Mouse (Mus musculus) MEL-GATA-1-ER (cell line): ENCODE results near the gene Lyz1.
"Not testable (repeated sequence)": the region's sequence is repeated elsewhere in the genome, so short reads cannot be mapped to it uniquely, and the experiment has no call there.

Experiments used
- DNase-seq: peaks from one replicate; pipeline ENCODE4 v3.0.0-alpha.2; 2012; ENCODE audit warnings: low read depth; ENCODE audit errors: extremely low read depth

The Lyz1 gene

DNA sequence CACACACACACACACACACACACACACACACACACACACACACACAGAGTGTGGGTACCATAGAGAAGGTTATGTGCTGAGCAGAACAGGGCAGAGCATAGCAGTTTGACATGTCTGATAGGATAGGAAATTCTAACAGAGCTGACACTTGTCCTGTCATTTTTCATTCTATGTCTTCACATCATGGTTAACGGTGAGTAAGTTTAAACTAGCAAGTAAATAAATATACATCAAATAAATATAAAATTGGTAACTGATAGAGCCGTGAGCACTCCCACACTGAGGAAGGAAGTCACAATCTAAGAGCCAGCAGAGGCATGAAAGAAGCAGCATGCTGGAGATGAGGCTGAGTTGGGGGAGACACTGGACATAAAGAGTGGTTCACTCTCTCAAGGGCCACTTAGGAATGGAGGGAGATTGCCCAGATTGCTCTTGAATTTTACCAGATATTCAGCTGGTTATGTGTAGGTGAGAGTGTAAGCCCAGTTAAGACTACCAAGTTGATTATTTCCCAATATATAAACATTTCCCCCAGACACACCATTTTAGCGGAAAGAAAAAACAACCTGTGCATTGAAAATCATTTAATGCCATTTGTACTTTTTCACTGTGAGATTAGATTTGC is 5.3 kb downstream of the Lyz1 start:
- no peak for DNase-seq

DNA sequence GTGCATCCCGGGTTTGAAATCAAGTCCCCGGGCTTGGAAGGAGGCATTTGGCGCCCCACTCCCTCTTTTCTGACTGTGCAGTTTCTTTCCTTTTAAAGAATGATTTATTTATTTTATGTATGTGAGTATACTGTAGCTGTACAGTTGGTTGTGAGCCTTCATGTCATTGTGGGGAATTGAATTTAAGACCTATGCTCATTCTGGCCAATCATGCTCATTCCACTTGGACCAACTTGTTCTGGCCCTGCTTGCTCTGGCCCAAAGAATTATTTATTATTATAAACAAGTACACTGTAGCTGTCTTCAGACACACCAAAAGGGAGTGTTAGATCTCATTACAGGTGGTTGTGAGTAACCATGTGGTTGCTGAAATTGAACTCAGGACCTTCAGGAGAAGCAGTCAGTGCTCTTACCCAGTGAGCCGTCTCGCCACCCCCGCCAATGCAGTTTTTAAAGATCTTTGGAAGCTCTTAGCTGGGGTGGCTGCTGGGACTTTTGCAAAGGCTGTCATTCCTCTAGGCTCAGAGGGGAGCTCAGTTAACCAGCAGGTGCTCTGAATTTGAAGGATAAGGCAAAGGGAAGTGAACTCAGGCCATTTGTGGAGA is 6.2 kb downstream of the Lyz1 start:
- no peak for DNase-seq

GRCm38 (mm10) chr10:117285584-117285983 is 7.1 kb downstream of the Lyz1 start:
- DNase-seq, result not testable (repeated sequence)

DNA sequence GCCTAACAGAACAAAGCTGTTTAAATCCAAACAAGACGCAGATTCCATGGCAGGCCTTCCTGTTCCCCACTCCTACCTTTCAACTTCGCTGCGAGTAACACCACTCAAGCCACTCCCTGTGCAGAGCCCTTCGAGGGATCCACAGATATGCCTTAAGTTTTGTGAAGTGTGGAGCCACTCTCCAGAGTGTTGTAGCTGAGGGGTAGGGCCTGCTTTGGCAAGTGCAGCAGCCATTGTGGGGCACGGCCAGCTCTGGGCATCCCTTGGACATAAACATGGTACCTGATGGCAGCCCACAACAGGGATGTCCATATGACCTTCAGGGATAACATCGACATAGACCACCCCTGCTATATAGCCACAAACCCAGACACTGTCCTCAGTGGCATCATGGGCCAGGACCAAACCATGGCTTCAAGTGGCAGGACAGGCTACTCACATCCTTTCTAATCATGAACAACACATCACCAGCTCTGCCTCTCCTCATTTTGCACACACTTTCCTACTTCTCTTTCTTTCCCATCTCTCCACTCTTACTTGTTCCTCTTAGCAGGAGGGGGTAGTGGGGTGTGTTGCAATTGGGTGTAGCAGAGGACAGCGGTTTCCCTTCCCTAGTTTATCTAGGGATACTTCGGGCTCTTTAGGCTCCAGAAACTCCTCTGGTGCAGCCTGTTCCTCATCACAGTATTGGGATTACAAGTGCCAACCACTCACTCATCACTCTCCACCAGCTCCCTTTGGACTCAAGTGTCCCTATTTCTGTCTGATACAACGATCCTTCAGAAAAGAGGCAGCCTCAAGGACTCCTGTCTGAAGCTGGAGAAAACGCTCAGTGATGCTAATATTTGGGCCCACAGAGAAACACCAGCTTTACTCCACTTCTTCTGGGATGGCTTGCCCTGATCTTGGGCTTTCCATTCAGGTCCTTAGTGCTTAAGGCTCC is 7.8 kb downstream of the Lyz1 start:
- DNase-seq, result no peak

GRCm38 (mm10) chr10:117283871-117284577 is 8.6 kb downstream of the Lyz1 start:
- DNase-seq, result no peak

- DNase-seq, result not testable (repeated sequence)
These were observed 9.5 kb downstream of the Lyz1 start for GRCm38 (mm10) chr10:117283196-117283595.

DNA sequence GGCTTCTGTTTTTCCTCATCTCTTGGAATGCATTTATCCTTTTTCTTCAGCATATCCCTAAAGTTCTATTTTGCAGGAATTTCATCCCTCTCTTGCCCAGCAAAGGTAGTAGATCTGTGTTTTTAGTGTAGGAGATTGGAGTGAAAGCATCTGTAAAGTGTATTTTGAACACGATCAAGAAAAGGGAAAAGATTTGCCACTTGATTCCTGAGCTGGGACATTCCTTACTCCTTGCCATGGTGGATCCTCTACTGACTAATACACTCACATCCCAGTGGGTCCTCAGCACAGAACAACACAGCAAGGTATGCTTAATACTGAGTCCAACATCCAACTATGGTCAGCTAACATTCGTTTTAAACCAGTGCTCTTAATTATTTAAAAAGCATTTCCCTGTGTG is 10.1 kb downstream of the Lyz1 start:
- DNase-seq, result no peak

DNA sequence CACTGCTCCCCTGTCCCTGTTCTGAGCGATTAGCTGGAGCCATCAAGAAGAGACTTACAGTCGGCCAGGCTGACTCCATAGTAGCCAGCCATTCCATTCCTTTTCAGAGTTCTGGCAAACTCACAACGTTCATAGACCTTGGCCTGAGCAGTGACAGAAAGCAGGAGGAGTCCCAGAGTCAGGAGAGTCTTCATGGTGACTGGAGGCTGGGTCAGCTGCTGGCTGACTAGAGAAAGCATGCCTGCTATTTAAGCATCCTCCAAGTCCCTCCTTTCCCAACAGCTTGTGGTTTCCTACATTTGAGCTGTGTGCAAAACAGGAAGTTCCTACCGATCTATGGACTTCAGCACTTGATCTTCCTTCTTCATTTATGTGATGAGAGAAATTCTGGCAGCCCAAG is 10.6 kb downstream of the Lyz1 start, which contains the start of gene Lyz2:
Lyz2 (minus strand) TSS at position 273 of the 400 bp plus-strand sequence.
- peak; percentile 46 for DNase-seq

GRCm38 (mm10) chr10:117281381-117281920 is 11.2 kb downstream of the Lyz1 start:
- DNase-seq, result no peak

GRCm38 (mm10) chr10:117280000-117280399 is 12.7 kb downstream of the Lyz1 start:
- DNase-seq, result no peak

DNA sequence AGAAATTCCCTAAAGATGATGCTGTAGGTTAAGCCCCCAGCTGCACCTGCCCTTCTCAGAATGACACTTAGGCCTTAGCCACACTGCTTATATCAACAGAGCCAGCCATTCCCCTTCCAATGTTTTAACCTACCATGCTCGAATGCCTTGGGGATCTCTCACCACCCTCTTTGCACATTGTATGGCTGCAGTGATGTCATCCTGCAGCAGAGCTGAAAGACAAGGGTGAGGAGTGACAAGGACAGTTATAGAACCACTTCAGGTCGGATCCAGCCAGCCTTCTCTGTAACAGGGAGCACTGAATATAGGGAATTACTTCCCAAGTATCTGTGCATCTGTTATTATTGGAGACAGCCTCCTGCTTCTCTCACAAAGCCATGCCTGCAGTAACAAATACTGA is 14.2 kb downstream of the Lyz1 start:
- not testable (repeated sequence) for DNase-seq

GRCm38 (mm10) chr10:117277779-117278178 is 14.9 kb downstream of the Lyz1 start:
- DNase-seq, result not testable (repeated sequence)

DNA sequence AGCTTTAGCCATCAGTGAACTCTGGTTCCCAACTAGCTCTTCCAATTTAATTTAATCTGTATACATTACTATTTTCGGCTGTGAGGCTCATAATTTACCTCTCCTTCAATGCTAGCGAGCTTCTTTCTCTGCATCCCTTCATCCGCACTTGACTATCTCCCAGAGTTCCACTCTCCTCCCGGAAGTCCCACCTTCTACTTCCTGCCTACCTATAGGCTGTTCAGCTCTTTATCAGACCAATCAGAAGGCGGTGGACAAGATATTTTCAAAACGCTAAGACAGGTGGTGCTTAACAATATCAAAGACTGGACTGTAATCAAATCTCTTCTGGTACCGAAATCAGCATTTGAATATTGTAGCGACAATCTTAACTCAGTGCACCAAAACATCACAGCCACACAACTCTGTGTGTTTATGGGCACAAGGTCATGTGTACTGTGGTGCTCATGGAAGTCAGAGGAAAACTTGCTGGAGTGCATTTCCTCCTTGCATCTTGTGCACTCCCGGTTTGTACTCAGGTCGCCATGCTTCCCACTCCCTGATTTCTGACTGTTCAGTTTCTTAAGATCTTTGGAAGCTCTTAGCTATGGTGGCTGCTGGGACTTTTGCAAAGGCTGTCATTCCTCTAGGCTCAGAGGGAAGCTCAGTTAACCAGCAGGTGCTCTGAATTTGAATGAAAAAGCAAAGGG is 16.8 kb downstream of the Lyz1 start:
- DNase-seq, result no peak

- not testable (repeated sequence) for DNase-seq
These were observed 18.0 kb downstream of the Lyz1 start for GRCm38 (mm10) chr10:117274645-117275044.

DNA sequence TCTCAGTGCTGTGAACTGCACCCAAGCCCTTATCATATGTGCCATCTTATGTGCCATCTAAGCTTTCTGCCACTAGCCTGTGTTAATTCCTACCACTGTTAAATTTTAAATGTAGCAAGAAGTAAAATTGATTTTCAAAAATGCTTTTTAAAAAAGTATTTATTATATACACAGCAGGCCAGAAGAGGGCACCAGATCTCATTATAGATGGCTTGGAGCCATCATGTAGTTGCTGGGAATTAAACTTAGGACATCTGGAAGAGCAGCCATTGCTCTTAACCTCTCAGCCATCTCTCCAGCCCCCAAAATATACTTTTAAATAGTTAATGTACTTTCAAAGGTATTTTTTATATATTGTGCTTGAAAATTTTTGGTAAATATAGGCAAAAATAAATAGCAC is 20.6 kb downstream of the Lyz1 start:
- no peak for DNase-seq

DNA sequence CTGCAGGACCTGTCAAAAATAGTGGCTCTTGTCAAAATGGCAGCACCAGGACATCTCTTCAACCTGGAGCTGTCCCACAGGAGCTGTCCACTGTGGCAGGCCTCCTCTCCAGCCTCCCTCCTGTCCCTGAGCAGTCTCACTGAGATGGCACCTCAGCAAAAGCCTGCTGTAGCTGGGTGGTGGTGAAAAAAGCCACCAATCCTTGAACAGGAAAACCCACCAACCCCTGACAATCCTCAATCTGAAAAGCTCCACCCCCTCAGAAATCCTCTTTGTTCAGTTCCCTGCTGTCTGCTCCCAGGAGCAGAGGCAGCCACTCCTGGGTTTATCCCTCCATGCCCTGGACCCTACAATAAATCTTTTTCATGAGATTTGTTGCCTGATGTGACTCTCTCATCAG is 32.8 kb downstream of the Lyz1 start:
- no peak for DNase-seq

DNA sequence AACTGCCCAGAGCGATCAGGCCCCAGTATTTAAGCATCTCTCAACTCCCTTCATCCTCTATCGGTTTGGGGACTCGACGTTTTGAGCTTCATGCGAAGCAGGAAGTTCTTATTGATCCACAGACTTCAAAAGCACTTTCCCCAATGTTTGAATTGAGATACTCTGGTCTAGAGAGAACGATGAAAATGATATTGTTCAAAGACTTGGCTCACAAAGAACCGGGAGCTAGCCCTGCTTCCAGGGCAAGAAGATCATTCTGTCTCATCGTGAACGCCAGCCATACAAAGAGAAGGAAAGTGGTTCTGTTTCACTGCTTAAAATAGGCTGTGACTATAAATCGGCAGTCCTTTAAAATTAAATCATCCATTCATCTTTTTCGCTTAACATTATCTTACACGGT is 54.1 kb downstream of the Lyz1 start, which contains the start of gene 9530003J23Rik:
9530003J23Rik (minus strand) TSS at position 101 of the 400 bp plus-strand sequence.
- DNase-seq, result no peak
